Comparison of ENCODE assay signal across 22 mouse cellular contexts in genomic region chr4:73826587-73826986, GRCm38 (mm10). TPM values are rescaled to one million over a fixed set of nuclear protein-coding genes. Genes with fewer than 3 reads are reported as not detected.
"Had no signal": no experiment of that assay in that cellular context is flagged by ENCODE, and none has a peak within 500 bp of the region (broad histone marks: within the 10 kb centered on the region; RNA-seq: fewer than 3 reads in every experiment).

No protein-coding gene starts in this region.

- H3K4me2 ChIP-seq: hindbrain, embryonic 14.5 days; limb, embryonic 13.5 days; liver, embryonic 12.5 days; midbrain, embryonic 13.5 days; neural tube, embryonic 13.5 days had no signal

- H3K4me1 ChIP-seq: limb, embryonic 13.5 days; liver, embryonic 12.5 days; midbrain, embryonic 13.5 days; neural tube, embryonic 13.5 days had no signal

- H3K36me3 ChIP-seq: limb, embryonic 13.5 days; liver, embryonic 12.5 days; midbrain, embryonic 13.5 days; neural tube, embryonic 13.5 days had no signal

- DNase-seq: kidney, adult 18-20 months; kidney, postnatal 10 days; kidney, postnatal 4 days; left cerebral cortex, postnatal 4 days; retina, postnatal 1 day; right cerebral cortex, postnatal 4 days; thymus, postnatal 4 days had no signal

- H3K9me3 ChIP-seq: limb, embryonic 13.5 days; liver, embryonic 12.5 days; midbrain, embryonic 13.5 days; neural tube, embryonic 13.5 days had no signal

- H3K27ac ChIP-seq: hindbrain, embryonic 14.5 days; limb, embryonic 13.5 days; liver, embryonic 12.5 days; midbrain, embryonic 13.5 days; neural tube, embryonic 13.5 days had no signal

- ATAC-seq: liver, embryonic 12.5 days; midbrain, embryonic 13.5 days had no signal

- H3K4me3 ChIP-seq: limb, embryonic 13.5 days; liver, embryonic 12.5 days; midbrain, embryonic 13.5 days; neural tube, embryonic 13.5 days had no signal

- H3K9ac ChIP-seq: hindbrain, embryonic 14.5 days; limb, embryonic 13.5 days; liver, embryonic 12.5 days; midbrain, embryonic 13.5 days; neural tube, embryonic 13.5 days had no signal

- H3K27me3 ChIP-seq: limb, embryonic 13.5 days; liver, embryonic 12.5 days; midbrain, embryonic 13.5 days; neural tube, embryonic 13.5 days had no signal

RNA-seq across cellular contexts. Expression of gene Rasef, which starts 35.8 kb away (rescaled TPM):
- total RNA-seq: left cerebral cortex, adult 18-20 months; megakaryocyte-erythroid progenitor cell, adult 5-6 weeks had no signal
- polyA plus RNA-seq: liver, embryonic 12.5 days had no signal

RNA-seq across cellular contexts. Expression of gene Gm11758, which starts 49.5 kb away (rescaled TPM):
- total RNA-seq: layer of hippocampus, adult 8-10 months; layer of hippocampus, postnatal 14 days; left cerebral cortex, adult 18-20 months; left cerebral cortex, postnatal 10 days; left cerebral cortex, postnatal 4 days; megakaryocyte-erythroid progenitor cell, adult 5-6 weeks had no signal
- polyA plus RNA-seq: hindbrain, embryonic 14.5 days; kidney, embryonic 14.5 days; limb, embryonic 13.5 days; liver, embryonic 12.5 days; liver, embryonic 16.5 days; lung, embryonic 16.5 days; midbrain, embryonic 13.5 days; neural tube, embryonic 13.5 days; spleen, adult 2 months; stomach, embryonic 16.5 days had no signal
